Mouse (Mus musculus) liver, embryonic 12.5 days (tissue): Measurements from ENCODE around the gene Tulp2. TPM values are rescaled to one million over a fixed set of nuclear protein-coding genes. Genes with fewer than 3 reads are reported as not detected.

Source experiments
- ATAC-seq: fragments of 200-750 bp; cut with Nextera tagmentation; 2 replicates; pipeline ENCODE4 v1.8.0; 2017; ENCODE audit warnings: moderate number of reproducible peaks, mild to moderate bottlenecking, moderate library complexity
- H3K27ac ChIP-seq: fragments of 300-500 bp; sonication (generic); 2 replicates; pipeline ENCODE4 v1.5.1; 2016; ENCODE audit warnings: mild to moderate bottlenecking
- H3K27me3 ChIP-seq: fragments of 300-500 bp; sonication (generic); replicated peaks from 2 replicates; pipeline ENCODE4 v1.6.1; 2016; ENCODE audit warnings: mild to moderate bottlenecking, moderate library complexity
- H3K36me3 ChIP-seq: fragments of 300-500 bp; sonication (generic); 2 replicates; pipeline ENCODE4 v1.6.1; 2016; ENCODE audit warnings: mild to moderate bottlenecking, moderate library complexity
- H3K4me1 ChIP-seq: fragments of 300-500 bp; sonication (generic); 2 replicates; pipeline ENCODE4 v1.6.1; 2016
- H3K4me2 ChIP-seq: fragments of 300-500 bp; sonication (generic); 2 replicates; pipeline ENCODE4 v1.6.1; 2016; ENCODE audit warnings: mild to moderate bottlenecking, moderate library complexity
- H3K4me3 ChIP-seq: fragments of 300-500 bp; sonication (generic); 2 replicates; pipeline ENCODE4 v1.5.1; 2016; ENCODE audit warnings: mild to moderate bottlenecking, moderate library complexity
- H3K9ac ChIP-seq: fragments of 300-500 bp; sonication (generic); 2 replicates; pipeline ENCODE4 v1.6.1; 2016; ENCODE audit warnings: mild to moderate bottlenecking, moderate library complexity
- H3K9me3 ChIP-seq: fragments of 300-500 bp; sonication (generic); replicated peaks from 2 replicates; pipeline ENCODE4 v1.6.1; 2016; ENCODE audit warnings: mild to moderate bottlenecking, moderate library complexity
- WGBS: fragments of 180-500 bp; shearing (Covaris S2); methylation state at CpG from one replicate; pipeline ENCODE4 v1.1.7; 2016; ENCODE audit not compliant: insufficient replicate concordance; 5-methylcytosine and 5-hydroxymethylcytosine counted together
- polyA plus RNA-seq: library from polyadenylated mRNA; unstranded; fragments of >200 nt; fragmentation: Nextera tagmentation; extraction: Ambion mirVana; gene quantifications from 2 replicates; pipeline ENCODE4 v1.2.1, GENCODE M21; 2016

Gene Tulp2
- polyA plus RNA-seq, 1 experiment from 2014 or later, result 2.0 TPM

DNA sequence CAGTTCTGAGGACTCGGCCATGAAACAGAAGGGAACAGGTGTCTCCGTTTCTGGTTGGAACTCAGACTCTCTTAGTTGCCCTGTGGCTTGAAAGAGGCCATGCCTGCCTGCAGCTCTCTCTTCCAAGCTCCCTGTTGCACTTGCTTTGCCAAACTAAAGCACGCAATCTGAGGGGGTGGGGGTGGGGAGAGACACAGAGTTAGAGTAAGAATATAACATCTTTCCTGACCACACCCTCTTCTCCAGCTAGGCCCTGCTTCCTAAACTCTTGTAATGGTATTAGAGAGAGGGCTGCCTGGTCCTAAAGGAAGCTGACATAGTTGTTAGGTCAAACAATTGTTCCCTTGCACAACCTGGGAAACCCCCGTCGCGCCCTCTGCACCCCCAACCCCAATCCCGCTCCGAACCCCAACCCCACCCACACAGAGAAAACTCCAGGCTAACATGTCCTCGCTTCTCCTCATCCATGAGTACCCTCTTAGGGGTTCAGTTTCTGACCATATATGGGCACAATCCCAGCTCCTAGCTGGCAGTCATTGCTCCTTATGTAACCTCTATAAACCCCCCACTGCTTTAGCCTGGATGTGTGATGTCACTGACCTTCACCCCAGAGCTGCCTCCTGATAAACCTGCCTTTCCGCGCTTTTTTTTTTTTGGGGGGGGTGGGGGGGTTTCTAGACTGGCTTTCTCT is 69.3 kb downstream of the Tulp2 start:
- Histone ChIP-seq H3K27ac (no peak overlapping the region), H3K36me3 (no peaks in the 10 kb centered on the region), H3K27me3 (0 out of 2 replicates have a peak, but pooled peaks cover 24% of the 10 kb centered on the region), H3K9ac (no peak overlapping the region), H3K4me2 (no peak overlapping the region), H3K4me3 (no peak overlapping the region), H3K4me1 (peaks cover 19% of the 10 kb centered on the region), H3K9me3 (no peaks in the 10 kb centered on the region)
- ATAC-seq, result no peak
- WGBS, result 64% methylated on average over 11 of the region's 11 CpGs

DNA sequence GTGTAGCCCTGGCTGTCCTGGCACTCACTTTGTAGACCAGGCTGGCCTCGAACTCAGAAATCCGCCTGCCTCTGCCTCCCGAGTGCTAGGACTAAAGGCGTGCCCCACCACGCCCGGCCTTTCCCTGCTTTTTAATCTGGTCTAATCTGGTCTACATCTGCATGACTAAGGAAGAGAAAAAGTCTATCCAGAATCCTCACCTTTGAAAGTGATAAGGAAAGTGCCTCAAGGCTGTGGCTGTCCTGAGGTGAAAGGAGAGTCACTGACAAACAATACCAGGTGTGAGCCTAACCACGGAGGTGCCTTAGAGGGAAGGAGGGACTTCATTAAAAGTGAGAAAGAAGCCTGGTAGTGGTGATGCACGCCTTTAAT is 69.8 kb downstream of the Tulp2 start:
- H3K9ac ChIP-seq, result no peak overlapping the region
- no peaks in the 10 kb centered on the region for H3K9me3 ChIP-seq
- H3K27me3 ChIP-seq, result 0 out of 2 replicates have a peak, but pooled peaks cover 24% of the 10 kb centered on the region
- no peaks in the 10 kb centered on the region for H3K36me3 ChIP-seq
- WGBS, result 54% methylated on average over 8 of the region's 8 CpGs
- H3K4me1 ChIP-seq, result peaks cover 24% of the 10 kb centered on the region
- no peak for ATAC-seq
- H3K4me2 ChIP-seq, result no peak overlapping the region
- H3K4me3 ChIP-seq, result no peak overlapping the region
- no peak overlapping the region for H3K27ac ChIP-seq

DNA sequence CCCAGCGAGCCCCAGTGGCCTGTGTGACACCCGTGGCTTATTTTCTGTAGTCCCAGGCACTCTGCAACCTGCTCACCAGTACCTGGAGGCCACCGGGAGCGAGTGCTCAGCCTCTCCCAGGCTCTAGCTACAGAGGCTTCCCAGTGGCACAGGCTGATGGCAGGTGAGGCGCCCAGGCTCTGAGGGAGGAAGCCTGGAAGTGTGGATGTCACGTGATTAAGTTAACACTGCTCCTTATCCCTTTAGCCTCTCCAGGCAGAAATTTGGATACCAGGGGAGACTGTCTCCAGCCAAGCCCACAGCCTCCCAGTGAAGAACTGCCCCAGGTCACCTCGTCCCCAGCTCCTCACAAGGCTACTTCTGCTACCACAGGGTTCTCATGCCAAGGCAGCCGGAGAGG is 71.8 kb downstream of the Tulp2 start:
- Histone ChIP-seq H3K4me2 (no peak overlapping the region), H3K36me3 (no peaks in the 10 kb centered on the region), H3K4me3 (no peak overlapping the region), H3K9ac (no peak overlapping the region; the same call in 1 of the 2 replicates), H3K4me1 (peaks cover 32% of the 10 kb centered on the region), H3K27me3 (0 out of 2 replicates have a peak, but pooled peaks cover 16% of the 10 kb centered on the region), H3K27ac (no peak overlapping the region), H3K9me3 (no peaks in the 10 kb centered on the region)
- ATAC-seq, result no peak
- WGBS, result 50% methylated on average over 8 of the region's 8 CpGs

DNA sequence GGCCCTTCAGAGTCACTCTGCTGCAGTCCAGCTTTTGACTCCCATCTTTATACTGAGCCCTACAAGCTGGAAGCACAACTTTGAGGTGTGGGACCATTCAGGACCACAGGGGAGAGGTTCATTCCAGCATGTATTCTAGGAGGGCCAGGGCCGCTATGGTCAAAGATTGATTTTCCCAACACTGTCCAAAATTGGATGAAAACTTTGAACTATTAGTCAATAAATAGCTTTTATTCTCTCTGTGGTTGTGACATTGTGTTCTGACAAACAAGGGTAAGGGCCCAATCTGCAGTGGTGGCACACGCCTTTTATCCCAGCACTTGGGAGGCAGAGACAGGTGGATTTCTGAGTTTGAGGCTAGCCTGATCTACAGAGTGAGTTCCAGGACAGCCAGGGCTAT is 72.3 kb downstream of the Tulp2 start:
- Histone ChIP-seq H3K4me2 (no peak overlapping the region), H3K4me1 (peaks cover 33% of the 10 kb centered on the region), H3K27me3 (0 out of 2 replicates have a peak, but pooled peaks cover 15% of the 10 kb centered on the region), H3K27ac (no peak overlapping the region), H3K4me3 (no peak overlapping the region), H3K9ac (no peak overlapping the region; the same call in 1 of the 2 replicates), H3K36me3 (no peaks in the 10 kb centered on the region), H3K9me3 (no peaks in the 10 kb centered on the region)
- WGBS, result 80% methylated on average over 2 of the region's 2 CpGs
- no peak for ATAC-seq

DNA sequence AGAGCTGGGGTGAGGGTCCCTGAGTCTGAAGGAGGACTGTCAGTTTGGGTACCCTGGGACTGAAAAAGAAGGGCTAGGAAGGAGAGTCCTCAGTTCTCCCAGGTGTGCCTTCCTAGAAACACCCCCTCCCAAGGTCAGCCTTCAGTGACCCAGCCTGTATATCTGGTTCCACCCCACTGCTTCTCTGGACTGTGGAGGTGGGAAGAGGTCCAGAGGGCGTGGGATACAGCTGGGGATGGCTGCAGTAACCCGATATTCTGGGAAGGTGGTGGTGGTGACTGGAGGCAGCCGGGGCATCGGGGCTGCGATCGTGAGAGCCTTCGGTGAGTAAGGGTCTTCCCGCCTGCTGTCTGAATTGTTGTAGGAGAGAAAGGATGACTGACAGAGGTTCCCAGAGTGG is 73.1 kb downstream of the Tulp2 start, which contains the start of gene Hsd17b14:
Hsd17b14 (plus strand) TSS at position 150 of the 400 bp plus-strand sequence.
- peaks cover 37% of the 10 kb centered on the region for H3K4me1 ChIP-seq
- H3K27ac ChIP-seq, result no peak within 1 kb of the TSS
- no peak within 1 kb of the TSS for H3K4me2 ChIP-seq
- no peak within 1 kb of the TSS; the same call in 1 of the 2 replicates for H3K9ac ChIP-seq
- 61% methylated on average over 8 of the region's 8 CpGs for WGBS
- no peaks in the 10 kb centered on the region for H3K9me3 ChIP-seq
- H3K36me3 ChIP-seq, result no peaks in the 10 kb centered on the region
- ATAC-seq, result no peak
- H3K4me3 ChIP-seq, result no peak within 1 kb of the TSS
- H3K27me3 ChIP-seq, result 0 out of 2 replicates have a peak, but pooled peaks cover 15% of the 10 kb centered on the region

DNA sequence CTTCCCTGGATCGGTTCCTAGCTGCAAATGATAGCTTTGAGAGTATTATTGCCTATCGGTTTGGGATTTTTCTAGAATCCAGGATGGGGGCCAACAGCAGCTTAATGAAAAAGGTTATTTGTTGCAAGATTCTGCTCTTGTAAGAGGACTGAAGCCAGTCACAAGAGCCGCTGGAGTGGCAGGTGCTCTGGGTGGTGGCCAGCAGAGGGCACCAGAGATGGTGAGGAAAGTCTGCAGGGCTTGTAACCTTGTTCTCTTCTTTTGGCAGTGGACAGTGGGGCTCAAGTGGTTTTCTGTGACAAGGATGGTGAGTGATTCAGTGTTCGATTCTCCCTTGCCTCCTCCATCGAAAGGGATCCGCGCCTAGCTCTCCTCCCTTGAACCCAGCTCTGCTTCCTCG is 74.1 kb downstream of the Tulp2 start:
- no peak overlapping the region for H3K4me2 ChIP-seq
- no peak overlapping the region for H3K9ac ChIP-seq
- no peak overlapping the region for H3K27ac ChIP-seq
- WGBS, result 15% methylated on average over 8 of the region's 8 CpGs
- H3K4me1 ChIP-seq, result peaks cover 46% of the 10 kb centered on the region
- no peak for ATAC-seq
- H3K9me3 ChIP-seq, result no peaks in the 10 kb centered on the region
- 0 out of 2 replicates have a peak, but pooled peaks cover 15% of the 10 kb centered on the region for H3K27me3 ChIP-seq
- H3K4me3 ChIP-seq, result no peak overlapping the region
- no peaks in the 10 kb centered on the region for H3K36me3 ChIP-seq

DNA sequence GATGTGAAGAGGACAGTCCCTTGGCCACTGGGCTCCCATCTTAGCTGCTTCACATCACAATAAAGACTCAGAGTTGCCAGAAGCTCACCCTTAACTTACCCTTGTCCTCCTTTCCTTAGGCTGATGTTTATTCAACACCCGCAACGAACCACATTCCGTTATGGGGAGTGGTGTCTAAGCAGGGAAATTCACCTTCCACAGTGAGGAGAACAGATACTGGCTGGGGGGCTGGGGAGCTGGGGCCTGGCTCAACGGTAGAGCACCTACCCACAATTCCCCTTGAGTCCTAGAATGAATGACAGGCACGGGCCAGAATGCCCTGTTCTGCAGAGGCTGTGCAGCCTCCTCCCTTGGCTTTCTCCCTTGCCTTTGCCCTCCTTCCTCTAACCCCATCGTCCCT is 77.2 kb downstream of the Tulp2 start:
- no peak overlapping the region for H3K4me3 ChIP-seq
- no peak for ATAC-seq
- WGBS, result 51% methylated on average over 5 of the region's 6 CpGs
- peaks cover 59% of the 10 kb centered on the region for H3K4me1 ChIP-seq
- no peaks in the 10 kb centered on the region for H3K9me3 ChIP-seq
- no peak overlapping the region for H3K27ac ChIP-seq
- H3K27me3 ChIP-seq, result 0 out of 2 replicates have a peak, but pooled peaks cover 8% of the 10 kb centered on the region
- no peak overlapping the region for H3K4me2 ChIP-seq
- no peak overlapping the region for H3K9ac ChIP-seq
- no peaks in the 10 kb centered on the region for H3K36me3 ChIP-seq

DNA sequence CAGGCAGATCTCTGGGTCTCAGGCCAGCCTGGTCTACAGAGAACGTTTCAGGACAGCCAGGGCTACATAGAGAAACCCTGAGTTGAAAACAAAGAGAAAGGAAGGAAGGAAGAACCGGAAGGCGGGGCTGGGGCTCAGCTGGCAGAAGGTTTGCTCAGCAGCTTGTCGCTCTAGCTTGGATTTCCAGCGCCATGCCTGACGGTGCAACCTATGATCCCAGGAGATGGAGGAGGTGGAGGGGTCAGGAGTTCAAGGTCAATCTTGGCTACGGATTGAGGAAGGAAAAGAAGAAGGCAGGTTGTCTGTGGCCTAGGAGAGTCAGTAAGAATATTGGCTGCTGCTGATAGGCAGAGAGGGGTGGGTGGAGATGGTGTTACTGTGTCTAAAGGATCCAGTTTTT is 78.6 kb downstream of the Tulp2 start:
- 51% methylated on average over 7 of the region's 7 CpGs for WGBS
- no peak for ATAC-seq

DNA sequence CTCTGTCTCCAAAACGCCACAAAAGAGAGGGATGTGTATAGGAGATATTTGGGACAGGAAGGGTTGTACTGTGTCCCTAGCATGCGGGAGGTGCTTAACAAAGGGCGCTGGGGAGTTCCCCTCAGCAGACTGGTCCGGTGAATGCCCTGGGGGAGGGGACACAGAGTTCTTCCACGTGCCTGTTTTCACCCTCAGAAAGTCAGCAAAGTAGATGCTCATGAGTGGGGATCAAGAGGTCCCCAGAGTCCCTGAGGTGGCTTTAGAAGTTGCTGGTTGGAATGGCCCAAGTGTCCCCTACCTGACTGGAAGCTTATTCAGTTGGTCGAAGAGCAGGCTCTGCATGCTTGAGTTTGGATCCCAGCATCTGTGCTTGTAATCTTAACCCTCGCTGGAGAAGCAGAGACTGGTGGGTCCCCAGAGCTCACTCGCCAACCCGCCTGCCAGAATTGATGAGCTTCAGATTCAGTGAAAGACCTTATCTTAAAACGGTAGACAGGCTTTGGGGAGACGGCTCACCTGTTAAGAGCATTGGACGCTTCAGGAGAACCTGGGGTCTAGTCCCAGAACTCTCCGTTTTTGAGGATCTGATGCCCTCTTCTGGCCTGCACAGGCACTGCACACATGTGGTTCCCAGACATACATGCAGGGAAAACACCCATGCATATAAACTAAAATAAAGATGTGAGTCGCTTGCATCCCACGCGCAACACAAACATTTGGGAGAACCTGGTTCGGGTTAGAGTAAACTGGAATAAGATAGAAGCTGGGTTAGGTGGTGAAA is 79.4 kb downstream of the Tulp2 start:
- no peaks in the 10 kb centered on the region for H3K9me3 ChIP-seq
- no peaks in the 10 kb centered on the region for H3K36me3 ChIP-seq
- 10% methylated on average over 17 of the region's 17 CpGs for WGBS
- H3K9ac ChIP-seq, result peak overlapping the region; percentile 41; the same call in 1 of the 2 replicates
- peaks cover 59% of the 10 kb centered on the region for H3K4me1 ChIP-seq
- H3K27ac ChIP-seq, result peak overlapping the region; percentile 46
- H3K4me3 ChIP-seq, result peak overlapping the region; percentile 25
- H3K27me3 ChIP-seq, result no peaks in the 10 kb centered on the region
- peak; percentile 67 for ATAC-seq
- H3K4me2 ChIP-seq, result peak overlapping the region; percentile 61

More for the DNA sequence above, 78.6 kb downstream of the Tulp2 start:
- H3K27ac ChIP-seq, result 0 out of 2 replicates have a peak overlapping the region, but pooled peaks have one; percentile 0
- H3K36me3 ChIP-seq, result no peaks in the 10 kb centered on the region
- H3K9me3 ChIP-seq, result no peaks in the 10 kb centered on the region
- H3K9ac ChIP-seq, result peak overlapping the region; percentile 25; the same call in 1 of the 2 replicates
- H3K4me2 ChIP-seq, result peak overlapping the region; percentile 61
- H3K27me3 ChIP-seq, result no peaks in the 10 kb centered on the region
- peaks cover 60% of the 10 kb centered on the region for H3K4me1 ChIP-seq
- H3K4me3 ChIP-seq, result no peak overlapping the region

DNA sequence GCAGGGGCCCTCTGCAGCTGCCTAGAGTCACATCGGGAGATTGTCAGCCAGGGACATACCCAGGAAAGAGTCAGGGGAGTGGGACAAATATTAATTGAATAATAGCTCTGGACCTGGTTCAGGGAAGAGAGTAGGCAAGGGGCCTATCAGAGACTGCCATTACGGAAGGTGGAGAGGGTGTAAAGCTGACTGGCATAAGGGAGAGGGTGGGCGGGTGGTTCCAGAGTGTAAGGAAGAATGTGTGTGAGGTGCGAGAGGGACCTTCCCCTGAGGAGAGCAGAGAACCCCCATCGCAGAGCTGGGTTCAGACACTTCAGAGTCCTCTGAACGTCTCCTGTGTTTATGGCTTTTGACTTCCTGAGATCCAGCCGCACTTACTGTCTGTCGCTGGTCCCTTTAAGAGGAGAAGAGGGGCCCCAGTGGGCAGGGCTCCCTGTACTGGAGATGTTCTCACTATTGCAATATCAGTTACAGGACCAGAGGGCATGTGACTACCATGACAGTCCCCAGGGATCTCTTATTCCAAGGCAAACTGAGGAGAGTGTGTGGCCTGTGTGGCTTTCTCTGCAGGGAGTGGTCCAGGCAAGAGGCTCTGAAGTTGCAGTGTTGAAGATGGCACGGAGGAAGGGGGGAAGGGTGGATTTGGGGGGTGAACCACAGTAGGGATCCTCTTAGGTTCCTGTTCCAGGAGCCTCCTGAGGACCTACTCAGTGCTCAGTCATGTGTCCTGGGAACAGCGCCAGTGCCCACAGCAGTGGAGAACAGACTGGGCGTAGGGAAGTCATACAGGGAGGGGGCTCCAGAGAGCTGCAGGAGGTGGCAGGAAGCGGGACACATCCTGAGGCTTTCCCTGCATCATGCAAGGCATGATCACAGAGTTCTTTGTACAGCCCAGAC is 80.2 kb downstream of the Tulp2 start:
- no peaks in the 10 kb centered on the region for H3K27me3 ChIP-seq
- H3K9ac ChIP-seq, result peak overlapping the region; percentile 41
- WGBS, result 30% methylated on average over 12 of the region's 12 CpGs
- peak overlapping the region; percentile 46 for H3K27ac ChIP-seq
- H3K36me3 ChIP-seq, result no peaks in the 10 kb centered on the region
- no peaks in the 10 kb centered on the region for H3K9me3 ChIP-seq
- peak; percentile 75 for ATAC-seq
- H3K4me3 ChIP-seq, result peak overlapping the region; percentile 25
- H3K4me2 ChIP-seq, result peak overlapping the region; percentile 61
- H3K4me1 ChIP-seq, result peaks cover 56% of the 10 kb centered on the region

DNA sequence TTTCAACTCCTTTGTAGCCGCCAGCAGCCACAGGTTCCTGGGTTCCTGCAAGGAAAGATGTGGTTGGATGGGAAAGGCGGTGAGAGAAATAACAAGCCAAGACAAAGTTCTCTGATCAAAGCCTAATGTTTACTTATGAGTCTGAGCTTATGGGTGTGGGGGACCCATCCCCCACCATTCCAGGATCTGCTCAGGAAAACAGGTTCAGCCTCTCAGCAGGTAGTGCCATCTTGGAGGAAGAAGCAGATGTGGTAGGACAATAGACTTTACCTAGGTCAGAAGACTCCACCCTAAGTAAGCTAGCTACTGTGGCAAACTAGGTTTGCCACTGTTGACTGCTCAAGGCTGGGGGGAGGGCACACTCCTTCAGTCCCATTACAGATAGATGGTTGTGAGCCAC is 83.1 kb downstream of the Tulp2 start:
- WGBS, result 68% methylated on average over 2 of the region's 2 CpGs

More for the DNA sequence above, 83.1 kb downstream of the Tulp2 start:
- ATAC-seq, result no peak
- Histone ChIP-seq H3K36me3 (0 out of 2 replicates have a peak, but pooled peaks cover under 1% of the 10 kb centered on the region), H3K4me3 (no peak overlapping the region), H3K4me2 (no peak overlapping the region), H3K27me3 (no peaks in the 10 kb centered on the region), H3K4me1 (peaks cover 72% of the 10 kb centered on the region), H3K27ac (no peak overlapping the region), H3K9ac (no peak overlapping the region), H3K9me3 (no peaks in the 10 kb centered on the region)
